Mouse (Mus musculus): Measurements from ENCODE around the gene Nrde2.
A peak's percentile ranks its signal among the peaks of the same experiment; 100 is the strongest.

Nrde2 gene

DNA sequence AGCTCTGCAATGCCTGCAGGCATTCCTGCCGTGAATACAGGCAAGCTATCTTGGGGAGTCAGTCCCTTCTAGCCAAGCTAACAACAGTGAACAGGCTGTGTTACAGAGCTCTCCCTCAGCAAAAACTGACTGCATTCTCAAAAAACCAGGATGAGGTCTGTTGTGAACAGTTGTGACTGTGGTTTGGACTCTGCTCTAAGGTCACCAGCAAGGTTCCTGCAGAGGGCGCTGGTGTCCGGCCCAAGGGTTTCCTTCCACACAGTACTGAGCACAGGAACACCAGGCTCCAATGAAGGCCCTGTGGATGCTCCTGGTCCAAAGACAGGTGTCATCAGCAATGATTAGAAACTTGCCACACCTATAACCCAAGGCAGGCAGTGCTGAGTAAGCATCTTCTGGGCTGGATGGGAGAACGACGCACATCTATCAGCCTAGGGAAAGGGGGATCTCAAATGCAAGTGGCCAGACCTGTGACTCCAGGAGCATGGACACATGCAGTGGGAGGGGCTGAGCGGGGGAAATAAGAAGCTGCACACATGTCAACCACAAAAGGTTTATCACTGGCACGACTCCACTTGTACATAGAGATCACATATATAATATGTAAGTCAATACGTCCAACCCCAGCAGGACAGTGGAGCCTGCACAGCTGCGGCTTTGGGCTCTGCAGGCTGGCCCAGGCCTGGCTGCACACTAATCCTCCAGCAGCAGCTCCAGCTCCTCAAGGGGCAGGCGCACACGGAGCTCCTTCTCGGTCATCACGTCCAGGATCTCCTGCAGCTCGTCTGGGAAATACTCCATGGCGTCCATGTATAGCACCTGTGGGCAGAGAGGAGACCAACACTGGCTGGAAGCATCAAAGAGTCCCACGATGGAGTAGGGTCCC, 34.3 kb downstream of the Nrde2 start:
- DNase-seq, result no peak

DNA sequence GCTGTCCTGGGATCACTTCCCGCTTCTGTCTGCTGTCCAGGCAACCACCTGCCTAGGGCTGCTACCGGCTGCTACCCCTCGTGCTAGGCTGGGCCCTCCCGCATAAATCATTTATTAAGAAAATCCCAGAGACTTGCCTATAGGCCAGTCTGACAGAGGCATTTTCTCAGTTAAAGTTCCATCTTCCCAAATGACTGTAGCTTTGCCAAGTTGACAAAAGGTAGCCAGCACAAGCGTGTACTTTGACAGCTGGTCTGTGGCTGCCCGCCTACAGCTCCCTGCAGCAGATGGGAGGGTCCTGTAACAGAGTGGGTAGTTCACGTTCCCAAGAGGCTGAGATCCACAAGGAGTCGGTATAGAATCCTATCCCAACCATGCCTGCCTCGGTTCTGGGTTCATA, 36.0 kb downstream of the Nrde2 start:
- peak in 1 of 2 experiments; percentile 18 for DNase-seq

DNA sequence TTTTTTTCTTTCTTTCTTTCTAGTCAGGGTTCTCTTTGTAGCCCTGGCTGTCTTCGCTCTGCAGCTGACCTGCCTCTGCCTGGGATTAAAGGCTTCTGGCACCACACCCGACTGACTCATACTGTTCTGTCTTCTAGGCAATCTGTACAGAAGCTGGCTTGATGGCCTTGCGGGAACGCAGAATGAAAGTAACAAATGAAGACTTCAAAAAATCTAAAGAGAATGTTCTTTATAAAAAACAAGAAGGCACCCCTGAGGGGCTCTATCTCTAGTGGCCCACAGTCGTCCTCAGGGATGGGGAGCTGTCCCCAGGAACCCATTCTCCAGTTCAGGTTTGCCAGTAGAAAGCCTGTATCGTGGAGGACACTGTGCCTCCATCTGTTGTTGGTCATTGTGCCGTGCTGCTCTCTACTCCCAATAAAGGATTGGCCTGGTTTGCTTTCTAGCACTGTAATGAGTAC, 36.5 kb downstream of the Nrde2 start:
- DNase-seq, result peak; percentile 58 to 61

DNA sequence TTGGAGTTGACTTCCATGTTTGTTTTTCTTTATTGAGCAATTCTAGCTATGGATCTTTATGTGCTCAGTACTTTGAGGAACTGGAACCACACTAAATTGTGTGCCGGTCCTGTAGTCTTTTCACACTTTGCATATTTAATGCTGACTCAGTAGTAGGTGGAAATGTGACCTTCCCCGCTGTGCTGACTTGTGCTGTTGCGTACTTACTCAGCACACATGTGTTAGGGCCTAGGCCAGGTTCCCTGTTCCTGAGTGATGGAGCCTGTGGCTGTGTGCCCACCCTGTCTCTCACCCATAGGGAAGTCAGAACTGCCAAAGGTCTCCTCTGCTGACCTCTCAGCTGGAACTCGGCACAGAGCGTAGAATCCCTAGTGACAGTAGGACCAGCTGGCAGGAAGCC, 43.5 kb downstream of the Nrde2 start:
- DNase-seq, result no peak

DNA sequence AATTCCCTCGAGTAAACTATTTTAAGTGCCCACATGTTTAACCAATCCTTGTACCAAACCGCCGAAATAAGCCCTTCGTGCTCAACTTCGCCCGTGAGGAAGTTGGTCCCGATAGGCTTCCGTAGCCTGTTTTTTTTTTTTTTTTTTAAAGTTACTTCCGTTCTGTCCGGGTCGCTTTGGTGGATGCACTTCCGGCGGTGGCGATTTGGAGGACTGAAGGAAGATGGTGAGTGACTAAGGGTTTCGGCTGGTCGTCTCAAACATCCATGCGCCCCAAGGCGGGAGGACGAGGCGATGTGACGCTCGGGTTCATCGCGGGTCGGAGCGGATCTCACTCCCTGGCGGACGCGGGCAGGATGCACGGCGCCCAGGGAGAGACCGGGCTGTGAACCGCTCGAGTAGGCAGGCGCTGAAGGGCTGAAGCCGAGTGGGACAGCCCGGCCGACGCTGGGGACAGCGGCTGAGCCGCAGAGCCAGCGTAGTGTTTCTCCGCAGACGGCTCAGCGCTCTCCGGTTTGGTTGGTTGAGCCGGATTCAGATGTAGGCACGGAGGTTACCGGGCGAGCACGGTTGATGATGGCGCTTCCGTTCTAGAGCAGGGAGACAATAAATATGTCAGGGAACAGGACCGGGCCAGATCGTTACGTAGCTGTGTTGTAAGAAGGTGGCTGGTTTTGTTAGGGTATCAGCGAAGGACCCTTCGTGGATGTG, 49.3 kb downstream of the Nrde2 start, which contains the start of gene Psmc1:
Gene Psmc1, plus strand, starts transcription at position 169 of the 711 bp plus-strand sequence.
- peak; percentile 75 to 82 for DNase-seq

DNA sequence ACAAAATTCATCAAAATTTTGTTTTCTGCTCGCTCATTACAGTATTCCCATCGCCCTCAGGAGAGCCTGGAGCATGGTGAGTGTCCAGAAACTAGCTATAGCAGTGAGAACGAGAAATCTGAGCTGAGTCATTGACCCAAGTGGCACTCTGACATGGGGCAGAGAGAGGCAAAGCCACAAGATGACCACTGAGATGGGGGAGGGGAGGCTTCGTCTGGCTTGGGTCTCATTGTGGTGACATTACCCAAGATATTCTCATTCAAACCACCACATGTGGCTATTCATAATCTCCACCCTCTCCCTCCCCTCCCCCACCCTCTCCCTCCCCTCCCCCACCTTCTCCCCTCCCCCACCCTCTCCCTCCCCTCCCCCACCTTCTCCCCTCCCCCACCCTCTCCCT, 52.0 kb downstream of the Nrde2 start:
- no peak for DNase-seq

DNA sequence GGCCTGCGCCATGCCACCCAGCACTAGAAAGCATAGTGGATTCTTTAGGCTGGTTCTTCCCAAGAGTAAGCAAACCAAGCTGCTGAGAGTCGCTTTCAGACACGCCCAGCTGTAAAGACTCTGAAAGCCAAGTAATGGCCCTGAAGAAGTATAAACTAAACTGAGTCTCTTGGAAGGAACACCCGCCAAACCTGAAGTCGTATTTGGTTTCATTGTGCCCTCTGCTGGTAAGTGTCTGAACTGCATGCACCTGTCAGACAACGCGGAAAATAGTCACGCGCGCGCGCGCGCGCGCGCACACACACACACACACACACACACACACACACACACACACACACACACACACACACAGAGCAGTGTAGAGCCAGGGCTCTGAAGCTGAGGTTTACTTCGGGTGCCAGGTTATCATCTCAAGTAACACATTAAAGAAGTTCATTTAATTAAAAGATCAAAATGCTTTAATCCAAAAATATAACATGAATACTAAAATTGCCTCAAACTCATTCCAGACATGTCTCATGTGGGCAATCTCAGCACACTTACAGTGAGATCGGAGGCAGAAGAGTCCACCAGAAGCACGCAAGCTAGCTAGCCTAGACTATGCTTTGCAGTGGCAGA, 53.1 kb downstream of the Nrde2 start:
- DNase-seq, result peak; percentile 79 to 87

DNA sequence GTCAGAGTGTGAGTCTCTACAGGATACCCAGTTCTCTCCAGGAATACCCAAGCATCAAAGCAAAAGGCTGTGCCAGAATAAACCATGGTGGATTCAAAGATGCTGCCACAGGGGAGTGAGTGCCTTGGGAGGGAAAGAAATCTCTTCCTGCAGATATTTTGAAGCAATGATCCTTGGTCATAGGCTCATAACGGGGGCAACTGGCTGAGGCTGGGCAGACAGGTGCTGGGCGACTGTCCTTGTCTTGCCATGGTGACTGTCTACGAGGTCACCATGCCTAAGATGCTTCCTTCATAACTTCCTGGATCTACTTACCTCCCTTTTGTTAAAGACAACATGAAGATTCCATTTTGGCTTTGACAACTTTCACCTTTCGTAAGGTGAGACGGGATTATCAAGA, 54.9 kb downstream of the Nrde2 start:
- DNase-seq, result no peak

DNA sequence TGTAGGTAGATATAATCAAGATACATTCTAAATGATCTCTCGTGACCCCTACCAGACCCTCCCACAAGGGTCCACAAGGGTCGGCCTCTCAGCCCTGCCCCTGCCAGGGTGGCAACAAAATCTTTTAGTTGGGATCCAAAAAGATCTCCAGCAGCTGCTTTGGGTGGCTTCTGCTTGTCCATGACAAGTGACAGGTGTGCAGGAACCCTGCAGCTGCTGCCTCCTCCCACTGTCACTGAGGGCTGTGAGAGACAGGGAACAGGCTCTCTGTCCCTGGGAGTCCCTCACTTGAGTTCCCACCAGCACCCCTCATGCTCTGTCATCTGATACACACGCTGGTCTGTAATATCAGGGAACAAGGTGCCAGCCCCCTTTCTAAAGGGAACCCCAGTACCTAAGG, 57.8 kb downstream of the Nrde2 start:
- no peak for DNase-seq

DNA sequence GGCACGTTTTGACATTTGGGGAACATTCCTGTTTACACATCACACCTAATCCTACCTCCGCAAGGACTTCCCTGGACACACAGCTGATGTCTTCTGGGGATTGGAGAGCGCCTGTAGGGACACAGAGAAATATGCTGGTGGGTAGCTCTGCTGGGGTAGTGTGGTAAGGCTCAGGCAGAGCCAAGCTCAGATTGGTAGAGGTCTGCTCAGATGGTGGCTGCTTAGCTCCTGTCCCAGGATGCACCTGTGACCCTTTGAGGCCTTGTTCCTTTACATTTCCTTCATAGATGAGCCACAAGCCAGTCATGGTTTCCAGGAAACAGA, 58.8 kb downstream of the Nrde2 start:
- DNase-seq, result no peak

DNA sequence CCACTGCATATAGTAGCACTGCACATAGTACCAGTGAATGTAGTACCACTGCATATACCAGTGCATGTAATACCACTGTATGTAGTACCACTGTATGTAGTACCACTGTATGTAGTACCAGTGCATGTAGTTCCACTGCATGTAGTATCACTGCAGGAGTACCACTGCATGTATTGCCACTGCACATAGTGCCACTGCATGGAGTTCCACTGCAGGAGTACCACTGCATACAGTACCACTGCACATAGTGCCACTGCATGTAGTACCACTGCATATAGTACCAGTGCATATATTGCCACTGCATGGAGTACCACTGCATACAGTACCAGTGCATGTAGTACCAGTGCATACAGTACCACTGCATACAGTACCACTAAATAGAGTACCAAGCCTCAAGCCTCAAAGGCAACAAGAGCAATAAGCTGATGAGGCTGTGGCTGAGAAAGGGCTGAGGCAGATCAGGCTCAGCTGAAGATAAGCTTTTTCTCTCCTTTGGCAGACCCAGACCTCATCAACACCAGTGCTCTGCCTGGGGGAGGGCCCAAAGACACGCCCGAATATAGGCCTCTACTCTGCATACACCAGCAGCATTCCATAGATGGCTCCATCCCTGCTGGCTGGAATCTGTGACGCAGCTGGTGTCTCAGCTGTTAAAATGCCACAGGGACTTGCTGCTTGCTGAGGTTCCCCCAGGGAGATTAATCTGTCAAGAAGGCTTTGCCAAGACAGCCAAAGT, 59.3 kb downstream of the Nrde2 start:
- DNase-seq, result no peak

DNA sequence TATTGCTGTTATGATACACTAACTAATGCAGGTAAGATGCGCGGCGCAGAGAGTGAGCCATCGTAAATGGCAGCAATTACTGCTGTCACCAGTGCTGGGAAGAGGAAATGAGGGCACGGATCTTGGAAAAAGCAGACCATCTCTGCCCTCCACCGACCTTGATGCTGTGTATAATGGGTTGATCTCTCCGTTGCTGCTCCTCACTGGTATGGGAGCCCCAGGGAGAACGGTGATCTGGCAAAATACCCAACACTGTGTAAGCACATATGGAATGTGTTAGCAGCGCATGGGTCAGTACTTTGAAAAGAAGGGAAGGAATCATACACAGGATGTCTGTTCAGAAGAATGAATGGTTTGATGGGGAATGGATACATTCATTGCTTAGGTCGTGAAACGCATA, 66.4 kb downstream of the Nrde2 start:
- no peak for DNase-seq

DNA sequence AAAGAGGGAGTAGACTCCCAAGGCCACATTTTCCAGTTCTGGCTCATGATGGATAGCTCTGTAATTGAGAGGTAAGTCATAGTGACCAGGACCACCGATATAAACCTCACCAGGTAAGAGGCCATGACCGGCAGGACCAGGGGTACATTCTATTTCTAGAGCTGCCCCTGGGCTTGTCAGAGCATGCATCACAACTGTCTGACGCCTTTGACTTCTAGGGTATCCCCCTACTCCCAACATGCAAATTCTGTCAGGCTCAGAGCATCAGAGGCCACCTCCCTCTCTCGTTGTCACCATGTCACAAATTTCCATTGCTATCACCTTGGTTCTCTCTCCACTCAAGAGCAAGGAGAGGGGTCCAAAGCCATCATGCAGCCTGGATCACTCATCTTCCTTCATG, 68.7 kb downstream of the Nrde2 start:
- no peak for DNase-seq

DNA sequence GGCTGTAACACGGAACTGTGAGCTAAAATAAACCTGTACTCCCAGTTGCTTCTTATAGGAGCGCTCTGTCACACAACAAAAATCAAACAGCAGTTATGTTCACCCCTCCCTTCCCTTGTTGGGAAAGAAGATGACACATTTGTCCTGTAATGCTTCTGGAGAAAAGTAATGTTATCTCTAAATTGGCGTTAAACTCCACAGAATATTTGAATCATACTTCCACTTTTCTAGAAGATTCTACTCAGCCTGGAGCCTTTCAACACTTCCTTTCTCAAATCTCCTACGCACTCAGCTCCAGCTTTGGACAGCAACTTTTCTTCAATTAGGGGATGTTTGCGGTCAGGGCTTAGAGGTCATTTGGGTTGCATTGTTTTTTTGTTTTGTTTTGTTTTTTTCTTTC, 70.2 kb downstream of the Nrde2 start:
- no peak for DNase-seq

DNA sequence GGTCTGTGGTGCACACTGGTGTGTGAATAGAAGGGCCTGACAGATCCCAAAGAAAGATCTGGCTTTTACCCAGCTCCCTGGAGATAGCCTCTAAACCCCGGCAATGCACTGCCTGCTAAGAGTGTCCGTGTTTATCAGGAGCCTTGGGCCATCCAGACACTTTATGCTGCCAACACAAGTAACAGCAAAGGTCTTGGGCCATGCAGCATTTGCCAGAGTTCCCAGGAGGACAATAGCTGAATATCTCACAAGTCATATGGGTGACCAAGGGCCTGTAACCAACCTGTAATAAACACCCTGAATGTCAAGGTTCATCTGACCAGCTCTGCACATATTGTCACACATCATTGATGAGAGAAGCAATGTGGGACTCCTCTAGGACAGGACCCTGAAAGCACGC, 71.4 kb downstream of the Nrde2 start:
- DNase-seq, result no peak

DNA sequence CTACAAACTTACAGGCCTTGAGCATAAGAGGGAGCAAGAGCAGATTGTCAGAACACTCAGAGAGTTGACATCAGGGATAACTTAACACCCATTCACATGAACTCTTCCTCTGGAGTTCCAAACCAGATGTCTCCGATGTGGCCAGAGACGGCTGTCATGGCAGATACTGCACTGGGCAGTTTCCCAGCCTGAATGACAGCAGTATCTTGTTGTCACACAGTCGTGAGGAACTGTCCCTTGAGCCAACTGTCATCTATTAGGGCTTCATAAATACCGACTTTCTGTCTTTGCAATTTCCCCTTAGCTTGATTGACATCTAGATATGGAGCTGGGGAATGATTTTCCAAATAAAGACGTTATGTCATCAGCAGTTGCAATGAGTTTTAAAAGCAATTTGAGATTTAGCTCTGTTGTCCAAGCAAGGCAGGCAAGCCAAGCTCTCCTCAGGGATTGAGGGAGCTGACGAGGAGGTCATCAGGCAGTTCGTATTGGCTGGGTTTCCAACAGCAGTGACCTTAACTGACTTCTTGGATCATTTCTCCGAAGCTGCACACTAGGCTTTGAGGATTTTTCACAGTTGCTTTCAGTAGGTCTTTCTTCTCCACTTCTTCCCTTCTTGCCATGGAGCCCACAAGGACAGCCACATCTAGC, 79.7 kb downstream of the Nrde2 start:
- no peak for DNase-seq

DNA sequence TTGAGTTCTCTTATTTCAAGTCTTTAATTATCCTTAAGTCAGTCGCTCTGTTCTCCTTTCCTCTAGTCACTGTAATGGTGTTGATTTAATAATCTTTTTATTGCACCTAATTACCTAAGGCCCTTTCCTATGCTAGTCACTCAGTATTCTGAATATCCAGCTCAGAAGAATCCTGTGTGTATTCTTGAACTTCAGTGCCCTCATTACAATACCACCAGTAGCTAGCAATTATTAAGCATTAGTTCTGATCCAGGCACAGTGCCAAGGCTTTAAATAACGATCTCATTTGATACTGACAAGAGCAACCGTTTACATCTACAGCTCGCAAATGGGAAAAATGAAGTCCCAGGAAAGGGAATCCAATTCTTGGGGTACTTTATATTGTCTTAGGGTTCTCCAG, 83.7 kb downstream of the Nrde2 start:
- no peak for DNase-seq

Data from cerebellum, postnatal 36 days (tissue).